Comparison of ENCODE assay signal across 9 mouse cellular contexts in genomic region chr2:61811507-61812421, GRCm38 (mm10). TPM values are rescaled to one million over a fixed set of nuclear protein-coding genes. Genes with fewer than 3 reads are reported as not detected.
A peak's percentile ranks its signal among the peaks of the same experiment; 100 is the strongest.
DNase-seq lines count a peak whose midpoint lies in the region; ATAC-seq and TF ChIP-seq lines count a peak whose summit lies in the region.
"Had no signal": no experiment of that assay in that cellular context is flagged by ENCODE, and none has a peak within 500 bp of the region (broad histone marks: within the 10 kb centered on the region; RNA-seq: fewer than 3 reads in every experiment).

No protein-coding gene starts in this region.

- H3K36me3 ChIP-seq in ES-Bruce4 (ENCODE audit: control insufficient read depth, insufficient read depth, low read length, poor library complexity, severe bottlenecking), result no peaks in the 10 kb centered on the region
- H3K36me3 ChIP-seq in heart, postnatal 0 days (replicated peaks; ENCODE audit: control insufficient read depth, insufficient read depth, low read length), result no peaks in the 10 kb centered on the region
- no peaks in the 10 kb centered on the region for H3K36me3 ChIP-seq in limb, embryonic 11.5 days (ENCODE audit: control insufficient read depth, insufficient read depth, low read length)
- no peaks in the 10 kb centered on the region for H3K36me3 ChIP-seq in midbrain, postnatal 0 days (ENCODE audit: insufficient read depth, low read length)

- TF ChIP-seq EP300 in ES-Bruce4 (IDR thresholded peaks at IDR 0.05; ENCODE audit: insufficient read depth, low read depth, low read length), result no peak
- TF ChIP-seq EP300 in heart, postnatal 0 days (IDR thresholded peaks at IDR 0.05; ENCODE audit: low read depth), result no peak

- TF ChIP-seq POLR2A in ES-Bruce4 (IDR thresholded peaks at IDR 0.05; ENCODE audit: insufficient read depth, low read length), result no peak

- TF ChIP-seq CTCF in ES-Bruce4 (IDR thresholded peaks at IDR 0.05; ENCODE audit: low read depth, low read length), result no peak
- no peak for TF ChIP-seq CTCF in heart, postnatal 0 days (IDR thresholded peaks at IDR 0.05; ENCODE audit: low read depth)
- TF ChIP-seq CTCF in midbrain, postnatal 0 days (IDR thresholded peaks at IDR 0.05), result peak; percentile 8; the same call in 1 of the 2 replicates

- peaks cover 22% of the 10 kb centered on the region for H3K27me3 ChIP-seq in ES-Bruce4 (ENCODE audit: control insufficient read depth, insufficient read depth, low read length, poor library complexity, severe bottlenecking)
- peaks cover 98% of the 10 kb centered on the region for H3K27me3 ChIP-seq in heart, postnatal 0 days (ENCODE audit: control insufficient read depth, insufficient read depth, low read length)
- H3K27me3 ChIP-seq in limb, embryonic 11.5 days (ENCODE audit: control insufficient read depth, insufficient read depth, low read length), result peaks cover 40% of the 10 kb centered on the region
- H3K27me3 ChIP-seq in midbrain, postnatal 0 days (ENCODE audit: insufficient read depth, low read length), result peaks cover 45% of the 10 kb centered on the region

- no peaks in the 10 kb centered on the region; the same call in 1 of the 2 replicates for H3K9me3 ChIP-seq in ES-Bruce4 (replicated peaks; ENCODE audit: control insufficient read depth, insufficient read depth, low read length, poor library complexity, severe bottlenecking)
- no peaks in the 10 kb centered on the region for H3K9me3 ChIP-seq in heart, postnatal 0 days (replicated peaks; ENCODE audit: control insufficient read depth, low read length)
- no peaks in the 10 kb centered on the region for H3K9me3 ChIP-seq in limb, embryonic 11.5 days (ENCODE audit: control insufficient read depth, low read length)
- no peaks in the 10 kb centered on the region for H3K9me3 ChIP-seq in midbrain, postnatal 0 days (ENCODE audit: low read length)

- H3K4me1 ChIP-seq in ES-Bruce4 (ENCODE audit: control insufficient read depth, insufficient read depth, low read length), result no peaks in the 10 kb centered on the region
- peaks cover 11% of the 10 kb centered on the region for H3K4me1 ChIP-seq in heart, postnatal 0 days (ENCODE audit: control insufficient read depth, insufficient read depth)
- H3K4me1 ChIP-seq in limb, embryonic 11.5 days (ENCODE audit: control insufficient read depth, insufficient read depth, low read length), result no peaks in the 10 kb centered on the region
- 0 out of 2 replicates have a peak, but pooled peaks cover 6% of the 10 kb centered on the region for H3K4me1 ChIP-seq in midbrain, postnatal 0 days (ENCODE audit: insufficient read depth, low read length)

- H3K4me3 ChIP-seq in ES-Bruce4 (ENCODE audit: low read depth, low read length), result peak overlapping the region; percentile 49
- peak overlapping the region; percentile 48 for H3K4me3 ChIP-seq in heart, postnatal 0 days (ENCODE audit: low read depth, low read length)
- H3K4me3 ChIP-seq in limb, embryonic 11.5 days (ENCODE audit: low read depth, low read length), result peak overlapping the region; percentile 38
- H3K4me3 ChIP-seq in midbrain, postnatal 0 days (ENCODE audit: low read depth, low read length), result peak overlapping the region; percentile 46

- H3K9ac ChIP-seq in ES-Bruce4 (ENCODE audit: low read depth, poor library complexity, severe bottlenecking), result peak overlapping the region; percentile 8
- peak overlapping the region; percentile 42; the same call in 1 of the 2 replicates for H3K9ac ChIP-seq in heart, postnatal 0 days (replicated peaks; ENCODE audit: low read depth, low read length)
- H3K9ac ChIP-seq in limb, embryonic 11.5 days (ENCODE audit: low read length), result peak overlapping the region; percentile 57
- H3K9ac ChIP-seq in midbrain, postnatal 0 days (replicated peaks; ENCODE audit: low read length, poor library complexity, severe bottlenecking), result peak overlapping the region; percentile 56

- intact Hi-C loops in heart, postnatal 25 days (cut with DNase I), result no loop called here

- peak; percentile 90 for DNase-seq in heart, adult 11 months
- no peak for DNase-seq in heart, postnatal 25 days (ENCODE audit: low spot score)
- peak; percentile 73 for DNase-seq in embryo, embryonic 10.5 days (ENCODE audit: low spot score)
- DNase-seq in heart, postnatal 0 days (ENCODE audit: low spot score), result no peak
- DNase-seq in limb, embryonic 11.5 days (ENCODE audit: low spot score), result peak; percentile 76
- no peak for DNase-seq in midbrain, postnatal 0 days (ENCODE audit: low spot score)
- peak; percentile 23 for DNase-seq in urinary bladder, postnatal 25 days (ENCODE audit: low spot score)

- peak overlapping the region; percentile 71 for H3K4me2 ChIP-seq in heart, postnatal 0 days (ENCODE audit: low read depth, low read length)
- H3K4me2 ChIP-seq in limb, embryonic 11.5 days (ENCODE audit: low read depth, severe bottlenecking), result peak overlapping the region; percentile 81
- H3K4me2 ChIP-seq in midbrain, postnatal 0 days (ENCODE audit: low read depth, low read length, poor library complexity, severe bottlenecking), result peak overlapping the region; percentile 91

- peak; percentile 71 for ATAC-seq in heart, postnatal 0 days (ENCODE audit: insufficient read depth, low read depth)
- ATAC-seq in limb, embryonic 11.5 days (ENCODE audit: insufficient number of reproducible peaks, low FRiP score, low TSS enrichment, low read depth), result peak; percentile 74
- ATAC-seq in midbrain, postnatal 0 days (ENCODE audit: low FRiP score), result peak; percentile 53

- no peak overlapping the region for H3K27ac ChIP-seq in ES-Bruce4 (ENCODE audit: insufficient read depth, low read length)
- H3K27ac ChIP-seq in heart, postnatal 0 days (ENCODE audit: low read depth), result no peak overlapping the region
- no peak overlapping the region for H3K27ac ChIP-seq in limb, embryonic 11.5 days (replicated peaks; ENCODE audit: low read depth, low read length)
- no peak overlapping the region for H3K27ac ChIP-seq in midbrain, postnatal 0 days (ENCODE audit: low read depth, low read length)

- 2% methylated on average over 109 of the region's 121 CpGs for WGBS in heart, postnatal 0 days
- under 1% methylated on average over 107 of the region's 121 CpGs for WGBS in limb, embryonic 11.5 days
- under 1% methylated on average over 104 of the region's 121 CpGs for WGBS in midbrain, postnatal 0 days

RNA-seq across cellular contexts. Expression of gene Tbr1, which starts 9.0 kb away (rescaled TPM):
- not detected for total RNA-seq in heart, postnatal 25 days (2021)
- not detected in 2 replicates for polyA plus RNA-seq in ES-Bruce4 (2011; ENCODE audit: insufficient read depth, insufficient read length, low read depth, missing spikeins)
- total RNA-seq in heart, postnatal 0 days (2014; rRNA removed; ENCODE audit: low replicate concordance), result not detected in 2 replicates
- polyA plus RNA-seq in heart, postnatal 0 days (2015; fragmentation: Nextera tagmentation; extraction: Ambion mirVana), result 0.07 TPM in 1 of 2 replicates, not detected in the other
- polyA plus RNA-seq in limb, embryonic 11.5 days (2014; fragmentation: Nextera tagmentation; extraction: Ambion mirVana), result 0.08 and 0.17 TPM in 2 replicates
- total RNA-seq in midbrain, postnatal 0 days (2014; rRNA removed), result 1.1 and 1.2 TPM in 2 replicates
- 0.07 and 0.60 TPM in 2 replicates for polyA plus RNA-seq in midbrain, postnatal 0 days (2015; fragmentation: Nextera tagmentation; extraction: Ambion mirVana)
- polyA plus RNA-seq: gonadal fat pad, adult 2 months had no signal

Comparison
In these comparisons a context has a peak if more than half of its experiments do, and no peak if none do; other contexts are left out.
1. DNase-seq: peak in heart, adult 11 months (single experiment), embryo, embryonic 10.5 days (single experiment), limb, embryonic 11.5 days (single experiment) and urinary bladder, postnatal 25 days (single experiment); none in heart, postnatal 25 days (single experiment), heart, postnatal 0 days (single experiment) and midbrain, postnatal 0 days (single experiment).
2. Peak in every context shown above with its lines, with median percentiles within 50 percentile points of each other: H3K4me3 ChIP-seq, H3K9ac ChIP-seq, ATAC-seq and H3K4me2 ChIP-seq.